ENCODE assay signal across 8 mouse cellular contexts in genomic region chr7:126502023-126502741, GRCm38 (mm10). TPM values are rescaled to one million over a fixed set of nuclear protein-coding genes. Genes with fewer than 3 reads are reported as not detected.
DNase-seq lines count a peak whose midpoint lies in the region; ATAC-seq lines count a peak whose summit lies in the region.

No protein-coding gene starts in this region.

- H3K4me1 ChIP-seq in hindbrain, embryonic 15.5 days (replicated peaks): peaks cover 18% of the 10 kb centered on the region

- peak overlapping the region; percentile 100 for H3K9ac ChIP-seq in hindbrain, embryonic 15.5 days

- peak overlapping the region; percentile 100 for H3K27ac ChIP-seq in hindbrain, embryonic 15.5 days (replicated peaks)

- peak; percentile 91 for DNase-seq in WW6 (ENCODE audit: low read depth, low spot score)
- peak; percentile 93 to 95 for DNase-seq in cerebellum, postnatal 36 days
- DNase-seq in frontal cortex, postnatal 36 days (ENCODE audit: low spot score in 2 of 2): peak; percentile 94
- peak; percentile 91 to 93 for DNase-seq in left cerebral cortex, adult 18-20 months (ENCODE audit: low spot score in 2 of 2)
- DNase-seq in lung, postnatal 4 days: peak; percentile 93 to 97
- peak; percentile 99 for DNase-seq in retina, postnatal 1 day
- peak; percentile 95 for DNase-seq in thymus, postnatal 4 days

- under 1% methylated on average over 53 of the region's 57 CpGs for WGBS in hindbrain, embryonic 15.5 days

- peak; percentile 92 for ATAC-seq in hindbrain, embryonic 15.5 days (ENCODE audit: low FRiP score, low read depth)

- peak overlapping the region; percentile 100 for H3K4me3 ChIP-seq in hindbrain, embryonic 15.5 days

- H3K36me3 ChIP-seq in hindbrain, embryonic 15.5 days: peaks cover 40% of the 10 kb centered on the region

- H3K27me3 ChIP-seq in hindbrain, embryonic 15.5 days: no peaks in the 10 kb centered on the region

- H3K9me3 ChIP-seq in hindbrain, embryonic 15.5 days: no peaks in the 10 kb centered on the region

- peak overlapping the region; percentile 64 for H3K4me2 ChIP-seq in hindbrain, embryonic 15.5 days

RNA-seq across cellular contexts. Expression of gene Atxn2l, which starts 1.1 kb away (rescaled TPM):
- polyA plus RNA-seq in hindbrain, embryonic 15.5 days (2015; fragmentation: Nextera tagmentation; extraction: Ambion mirVana): 68.6 and 75.7 TPM in 2 replicates
- 100 to 1,000 TPM; 110 to 115 TPM for total RNA-seq in left cerebral cortex, adult 18-20 months (2021)

RNA-seq across cellular contexts. Expression of gene Tufm, which starts 15.0 kb away (rescaled TPM):
- 126 and 130 TPM in 2 replicates for polyA plus RNA-seq in hindbrain, embryonic 15.5 days (2015; fragmentation: Nextera tagmentation; extraction: Ambion mirVana)
- total RNA-seq in left cerebral cortex, adult 18-20 months (2021): 10 to 100 TPM; 90.5 to 94.1 TPM

RNA-seq across cellular contexts. Expression of gene Sh2b1, which starts 27.0 kb away (rescaled TPM):
- 70.9 and 77.1 TPM in 2 replicates for polyA plus RNA-seq in hindbrain, embryonic 15.5 days (2015; fragmentation: Nextera tagmentation; extraction: Ambion mirVana)
- total RNA-seq in left cerebral cortex, adult 18-20 months (2021): 10 to 100 TPM; 73.1 to 76.3 TPM

RNA-seq across cellular contexts. Expression of gene Atp2a1, which starts 39.3 kb away (rescaled TPM):
- 0.55 and 0.71 TPM in 2 replicates for polyA plus RNA-seq in hindbrain, embryonic 15.5 days (2015; fragmentation: Nextera tagmentation; extraction: Ambion mirVana)
- under 1 TPM; 0.12 to 0.49 TPM for total RNA-seq in left cerebral cortex, adult 18-20 months (2021)

Comparison
In these comparisons a context has a peak if more than half of its experiments do, and no peak if none do; other contexts are left out.
1. Peak in every context shown above with its lines: DNase-seq, ATAC-seq, H3K4me3 ChIP-seq and H3K27ac ChIP-seq.